Mouse (Mus musculus) right cerebral cortex, postnatal 4 days (tissue): ENCODE results near the gene Pgpep1l.
A peak's percentile ranks its signal among the peaks of the same experiment; 100 is the strongest.
"Not testable (repeated sequence)": the region's sequence is repeated elsewhere in the genome, so short reads cannot be mapped to it uniquely, and the experiment has no call there.

ENCODE experiments used
- DNase-seq: peaks from one replicate; pipeline ENCODE4 v3.0.0-alpha.2; 2022

Pgpep1l gene

GRCm38 (mm10) chr7:68282304-68283132 lies 18.5 kb upstream of the Pgpep1l start:
- no peak for DNase-seq

- DNase-seq: no peak
Measured at GRCm38 (mm10) chr7:68281341-68281740, 17.3 kb upstream of the Pgpep1l start.

- DNase-seq: no peak
Measured at GRCm38 (mm10) chr7:68280352-68280869, 16.4 kb upstream of the Pgpep1l start.

- no peak for DNase-seq
Measured at GRCm38 (mm10) chr7:68279481-68279880, 15.4 kb upstream of the Pgpep1l start.

GRCm38 (mm10) chr7:68278908-68279307 lies 14.9 kb upstream of the Pgpep1l start:
- no peak for DNase-seq

GRCm38 (mm10) chr7:68278385-68278784 lies 14.4 kb upstream of the Pgpep1l start:
- DNase-seq: no peak

GRCm38 (mm10) chr7:68277897-68278270 lies 13.9 kb upstream of the Pgpep1l start:
- no peak for DNase-seq

- no peak for DNase-seq
Measured at GRCm38 (mm10) chr7:68277054-68277896, 13.2 kb upstream of the Pgpep1l start.

GRCm38 (mm10) chr7:68275838-68276731 lies 12.1 kb upstream of the Pgpep1l start:
- no peak for DNase-seq

GRCm38 (mm10) chr7:68275445-68275837 lies 11.4 kb upstream of the Pgpep1l start:
- not testable (repeated sequence) for DNase-seq

- DNase-seq: no peak
Measured at GRCm38 (mm10) chr7:68274951-68275350, 10.9 kb upstream of the Pgpep1l start.

GRCm38 (mm10) chr7:68274218-68274617 lies 10.2 kb upstream of the Pgpep1l start:
- DNase-seq: no peak

GRCm38 (mm10) chr7:68273515-68273914 lies 9.5 kb upstream of the Pgpep1l start, which contains the start of gene Fam169b:
TSS of gene Fam169b (plus strand) at chr7:68273839.
- DNase-seq: no peak

- no peak for DNase-seq
Measured at GRCm38 (mm10) chr7:68272607-68273006, 8.6 kb upstream of the Pgpep1l start.

GRCm38 (mm10) chr7:68271816-68272215 lies 7.8 kb upstream of the Pgpep1l start:
- no peak for DNase-seq

- no peak for DNase-seq
Measured at GRCm38 (mm10) chr7:68270551-68270950, 6.5 kb upstream of the Pgpep1l start.

- no peak for DNase-seq
Measured at GRCm38 (mm10) chr7:68266691-68267090, 2.7 kb upstream of the Pgpep1l start.

GRCm38 (mm10) chr7:68265391-68265790 lies 1.4 kb upstream of the Pgpep1l start:
- DNase-seq: no peak

- DNase-seq: peak; percentile 35
Measured at GRCm38 (mm10) chr7:68264531-68264930, 498 bp upstream of the Pgpep1l start.

- no peak for DNase-seq
Measured at GRCm38 (mm10) chr7:68263346-68264027, 546 bp downstream of the Pgpep1l start.

GRCm38 (mm10) chr7:68262612-68263200 lies 1.3 kb downstream of the Pgpep1l start:
- DNase-seq: no peak
